Mouse (Mus musculus) brain, embryonic 14.5 days (tissue): Measurements from ENCODE around the gene Ang2.

Experiments used
- CTCF ChIP-seq: fragments of 200-500 bp; IDR thresholded peaks from 2 replicates; pipeline ENCODE4 v1.5.1; 2012; ENCODE audit warnings: inconsistent platforms, mild to moderate bottlenecking, moderate library complexity, borderline replicate concordance; ENCODE audit not compliant: insufficient read depth, insufficient read length; ENCODE audit errors: extremely low read depth
- POLR2A ChIP-seq: fragments of 200-500 bp; IDR thresholded peaks from 2 replicates; pipeline ENCODE4 v1.6.1; 2012; ENCODE audit warnings: mild to moderate bottlenecking, inconsistent platforms, borderline replicate concordance; ENCODE audit not compliant: poor library complexity, insufficient read depth, insufficient read length, severe bottlenecking; ENCODE audit errors: extremely low read depth

GRCm38 (mm10) chr14:51146685-51147084 lies 52.3 kb downstream of the Ang2 start, which contains the start of gene Rnase1:
- no peak for TF ChIP-seq POLR2A
- TF ChIP-seq CTCF, result no peak
